Mouse (Mus musculus) heart, adult 2 months (tissue): ENCODE measurements around the gene Rbm5. TPM values are rescaled to one million over a fixed set of nuclear protein-coding genes. Genes with fewer than 3 reads are reported as not detected.

Experiments
- DNase-seq, 2 experiments: peaks; one replicate each; pipeline ENCODE4 v3.0.0; 2021
- H3K27ac ChIP-seq: fragments of 200-600 bp; 2 replicates; pipeline ENCODE4 v1.8.1; 2022
- H3K27me3 ChIP-seq: fragments of 200-500 bp; 2 replicates; pipeline ENCODE4 v1.6.1; 2012; ENCODE audit warnings: mild to moderate bottlenecking, low read length, inconsistent platforms, mixed read lengths; ENCODE audit not compliant: control insufficient read depth, insufficient read depth
- H3K36me3 ChIP-seq: fragments of 200-500 bp; 2 replicates; pipeline ENCODE4 v1.6.1; 2012; ENCODE audit warnings: low read length, inconsistent platforms; ENCODE audit not compliant: control insufficient read depth, insufficient read depth
- H3K4me1 ChIP-seq: fragments of 200-500 bp; 2 replicates; pipeline ENCODE4 v1.6.1; 2011; ENCODE audit warnings: low read length; ENCODE audit not compliant: control insufficient read depth, insufficient read depth
- H3K4me3 ChIP-seq: fragments of 200-600 bp; 2 replicates; pipeline ENCODE4 v1.8.1; 2022
- H3K79me2 ChIP-seq: fragments of 200-500 bp; replicated peaks from 2 replicates; pipeline ENCODE4 v1.6.1; 2012; ENCODE audit warnings: mild to moderate bottlenecking, inconsistent platforms, low read length, moderate library complexity, mixed read lengths; ENCODE audit not compliant: control insufficient read depth, insufficient read depth
- H3K9ac ChIP-seq: fragments of 200-500 bp; 2 replicates; pipeline ENCODE4 v1.6.1; 2012; ENCODE audit warnings: low read depth, mild to moderate bottlenecking, control low read depth, inconsistent platforms, low read length, mixed read lengths
- CTCF ChIP-seq: fragments of 200-600 bp; IDR thresholded peaks from 2 replicates; pipeline ENCODE4 v1.8.1; 2022; ENCODE audit warnings: antibody characterized with exemption, mild to moderate bottlenecking, moderate library complexity
- EP300 ChIP-seq: fragments of 200-500 bp; IDR thresholded peaks from 2 replicates; pipeline ENCODE4 v1.6.1; 2011; ENCODE audit warnings: low read depth, low read length, control low read depth; ENCODE audit not compliant: insufficient read depth
- POLR2A ChIP-seq: fragments of 200-500 bp; IDR thresholded peaks from 2 replicates; pipeline ENCODE4 v1.6.1; 2011; ENCODE audit warnings: mild to moderate bottlenecking, low read depth, low read length, control low read depth; ENCODE audit not compliant: insufficient read depth
- WGBS: fragments of 180-500 bp; shearing (Covaris S2); methylation state at CpG from one replicate; pipeline ENCODE4 v1.1.7; 2018; 5-methylcytosine and 5-hydroxymethylcytosine counted together
- intact Hi-C: fragments of 180-260 bp; cut with DNase I; formaldehyde crosslinking; loops from one replicate; pipeline ENCODE4 v1.15.1; 2025
- polyA plus RNA-seq: library from polyadenylated mRNA; depleted of rRNA; stranded (reverse); fragments of >200 nt; gene quantifications from 2 replicates; pipeline ENCODE4 v1.2.3, GENCODE M21; 2012
- total RNA-seq, 2 experiments: library from RNA; stranded (reverse); gene quantifications; 2 replicates each; pipeline ENCODE4 v1.2.3; 2021

Gene Rbm5
- total and polyA plus RNA-seq, 3 experiments, result 38.9 to 54.6 (median 50.5) TPM

DNA sequence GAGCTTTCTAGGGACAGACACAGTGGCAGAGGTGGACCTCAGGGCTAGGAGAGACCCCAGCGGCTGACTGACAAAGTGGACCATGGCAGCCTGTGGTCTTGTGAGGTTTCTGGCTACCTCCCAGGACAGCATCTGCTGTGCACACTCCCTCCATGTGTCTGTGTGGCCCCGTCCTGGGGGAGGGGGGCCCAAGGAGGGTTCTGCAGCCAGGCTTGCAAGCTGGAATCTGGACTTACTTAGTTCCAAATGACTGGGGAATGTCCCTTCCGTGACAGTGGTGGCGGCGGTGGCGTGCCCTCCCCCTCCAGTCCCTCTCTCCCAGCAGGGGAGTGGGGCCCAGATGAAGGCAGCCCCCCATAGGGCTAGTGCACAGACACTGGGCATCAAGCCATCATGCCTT lies 53.8 kb downstream of the Rbm5 start:
- no peaks in the 10 kb centered on the region for H3K79me2 ChIP-seq
- no peak for TF ChIP-seq EP300
- no peak for TF ChIP-seq POLR2A
- TF ChIP-seq CTCF, result no peak
- H3K36me3 ChIP-seq, result no peaks in the 10 kb centered on the region
- H3K4me1 ChIP-seq, result peaks cover 12% of the 10 kb centered on the region
- no peaks in the 10 kb centered on the region for H3K27me3 ChIP-seq
- 71% methylated on average over 6 of the region's 6 CpGs for WGBS
- H3K27ac ChIP-seq, result no peak overlapping the region
- H3K9ac ChIP-seq, result no peak overlapping the region
- intact Hi-C loops, result no loop called here
- no peak overlapping the region for H3K4me3 ChIP-seq
- no peak for DNase-seq

DNA sequence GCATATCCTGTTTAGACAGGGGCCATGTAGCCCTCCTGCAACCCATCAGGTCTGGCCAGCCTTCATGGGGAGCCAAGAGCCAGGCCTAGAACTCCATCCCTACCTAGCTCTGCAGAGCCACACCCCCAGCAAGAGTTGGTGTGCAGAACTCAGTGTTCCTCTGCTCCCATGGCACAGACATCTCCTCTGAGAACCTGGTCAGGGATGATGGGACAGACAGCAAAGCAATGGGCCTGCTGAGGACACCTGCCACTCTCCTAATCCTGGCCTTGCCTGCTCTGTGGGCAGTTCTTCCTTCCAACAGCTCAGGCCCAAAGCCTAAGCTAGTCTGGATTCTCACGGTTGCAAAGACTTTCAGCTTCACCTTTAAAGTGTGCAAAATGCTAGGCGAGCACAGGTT lies 55.2 kb downstream of the Rbm5 start:
- H3K27ac ChIP-seq, result no peak overlapping the region
- peaks cover 12% of the 10 kb centered on the region for H3K4me1 ChIP-seq
- H3K9ac ChIP-seq, result no peak overlapping the region
- H3K27me3 ChIP-seq, result no peaks in the 10 kb centered on the region
- intact Hi-C loops, result no loop called here
- DNase-seq, result no peak
- TF ChIP-seq EP300 (no peak), POLR2A (no peak), CTCF (no peak)
- no peak overlapping the region for H3K4me3 ChIP-seq
- H3K79me2 ChIP-seq, result no peaks in the 10 kb centered on the region
- H3K36me3 ChIP-seq, result no peaks in the 10 kb centered on the region
- WGBS, result 92% methylated on average over 2 of the region's 2 CpGs

DNA sequence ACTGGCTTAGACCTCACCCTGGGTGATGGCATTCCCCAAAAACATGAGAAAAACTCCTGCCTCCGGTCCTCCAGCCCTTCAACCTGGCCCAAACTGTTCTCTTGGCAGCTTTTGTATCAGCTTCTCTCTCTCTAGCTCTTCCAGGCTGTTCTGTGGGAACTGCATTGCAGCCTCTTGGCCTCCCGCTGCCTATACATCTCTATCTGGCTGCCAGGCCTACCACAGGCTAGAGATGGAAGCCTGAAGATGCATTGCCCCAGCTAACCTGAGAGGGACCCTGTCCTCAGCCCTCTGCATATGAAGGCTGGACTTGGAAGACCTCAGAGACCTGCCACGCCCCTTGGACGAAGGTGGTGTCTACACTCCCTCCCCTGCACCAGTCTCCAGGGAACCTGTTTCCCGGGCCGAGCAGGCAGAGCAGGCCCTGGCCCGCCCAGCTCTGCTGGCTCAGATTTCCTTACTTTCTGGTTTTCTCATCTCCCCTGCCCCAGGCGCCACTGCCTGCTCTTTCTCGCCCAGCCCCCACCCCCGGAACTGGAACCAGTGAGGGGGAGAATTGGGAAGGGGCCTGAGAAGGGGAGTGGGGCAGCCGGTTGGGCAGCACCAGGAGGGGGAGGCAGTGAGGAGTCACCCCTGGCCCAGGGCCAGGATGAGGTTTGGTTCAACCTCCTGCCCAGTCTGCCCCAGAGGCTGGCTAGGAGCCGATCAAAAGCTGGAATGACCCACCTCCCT lies 56.4 kb downstream of the Rbm5 start:
- H3K9ac ChIP-seq, result no peak overlapping the region

DNA sequence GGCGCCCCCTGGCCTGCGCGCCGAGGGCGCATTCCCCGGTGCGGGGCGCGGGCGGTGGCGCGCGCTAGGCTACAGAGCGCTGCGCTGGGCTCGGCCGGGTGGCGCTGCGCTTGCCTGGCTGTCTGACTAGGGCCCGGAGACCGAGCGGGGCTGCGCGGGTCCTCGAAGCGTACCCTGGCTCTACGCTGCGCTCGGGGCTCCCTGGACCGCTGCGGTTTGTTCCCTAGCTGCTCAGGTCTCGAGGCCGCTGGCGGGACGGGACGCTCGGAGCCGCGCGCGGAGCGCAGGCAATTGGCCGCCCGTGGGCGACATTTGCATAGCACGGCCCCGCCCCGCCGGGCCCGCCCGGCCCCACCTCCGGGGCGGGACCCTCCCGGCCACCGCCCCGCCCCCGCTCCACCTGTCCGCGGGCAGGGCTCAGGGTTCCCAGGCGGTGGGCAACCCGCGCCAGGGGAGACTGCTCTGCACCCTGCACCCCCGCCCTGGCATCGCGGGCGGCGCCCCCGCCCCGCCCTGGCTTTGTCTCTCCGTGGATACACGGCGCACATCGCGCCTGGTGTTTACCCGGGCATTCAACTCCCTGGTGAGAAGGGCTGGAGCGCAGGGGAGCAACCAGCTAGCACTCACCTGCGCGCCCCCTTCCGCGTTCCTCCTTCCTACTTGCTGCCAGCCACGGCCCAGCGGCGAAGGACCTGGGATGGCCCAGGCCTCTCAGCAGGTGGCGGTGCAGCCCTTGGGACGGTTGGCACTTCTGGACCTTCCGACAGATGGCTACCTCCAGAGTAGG lies 60.9 kb downstream of the Rbm5 start, which contains the start of gene Sema3f:
Gene Sema3f, minus strand, starts transcription at position 779 of the 787 bp plus-strand sequence.
- Histone ChIP-seq H3K36me3 (no peaks in the 10 kb centered on the region), H3K9ac (peak within 1 kb of the TSS; percentile 83), H3K4me3 (peak within 1 kb of the TSS; percentile 60), H3K79me2 (no peaks in the 10 kb centered on the region), H3K4me1 (peaks cover 8% of the 10 kb centered on the region), H3K27ac (peak within 1 kb of the TSS; percentile 79), H3K27me3 (no peaks in the 10 kb centered on the region)
- 2% methylated on average over 79 of the region's 86 CpGs for WGBS
- intact Hi-C loops, result loop anchor here (2.0 kb wide), 2 partner anchors 25 to 29 kb away; no protein-coding TSS in a partner anchor
- peak; percentile 64 for TF ChIP-seq CTCF
- no peak for TF ChIP-seq EP300
- TF ChIP-seq POLR2A, result peak; percentile 77
- DNase-seq, result peak; percentile 85 to 89

More for the DNA sequence above, 56.4 kb downstream of the Rbm5 start:
- Histone ChIP-seq H3K79me2 (no peaks in the 10 kb centered on the region), H3K27me3 (no peaks in the 10 kb centered on the region), H3K4me1 (peaks cover 12% of the 10 kb centered on the region), H3K4me3 (no peak overlapping the region), H3K27ac (peak overlapping the region; percentile 59), H3K36me3 (no peaks in the 10 kb centered on the region)
- intact Hi-C loops, result no loop called here
- 28% methylated on average over 12 of the region's 12 CpGs for WGBS
- TF ChIP-seq EP300 (no peak), CTCF (peak; percentile 18; the same call in 1 of the 2 replicates), POLR2A (no peak)
- peak; percentile 65 to 66 for DNase-seq

DNA sequence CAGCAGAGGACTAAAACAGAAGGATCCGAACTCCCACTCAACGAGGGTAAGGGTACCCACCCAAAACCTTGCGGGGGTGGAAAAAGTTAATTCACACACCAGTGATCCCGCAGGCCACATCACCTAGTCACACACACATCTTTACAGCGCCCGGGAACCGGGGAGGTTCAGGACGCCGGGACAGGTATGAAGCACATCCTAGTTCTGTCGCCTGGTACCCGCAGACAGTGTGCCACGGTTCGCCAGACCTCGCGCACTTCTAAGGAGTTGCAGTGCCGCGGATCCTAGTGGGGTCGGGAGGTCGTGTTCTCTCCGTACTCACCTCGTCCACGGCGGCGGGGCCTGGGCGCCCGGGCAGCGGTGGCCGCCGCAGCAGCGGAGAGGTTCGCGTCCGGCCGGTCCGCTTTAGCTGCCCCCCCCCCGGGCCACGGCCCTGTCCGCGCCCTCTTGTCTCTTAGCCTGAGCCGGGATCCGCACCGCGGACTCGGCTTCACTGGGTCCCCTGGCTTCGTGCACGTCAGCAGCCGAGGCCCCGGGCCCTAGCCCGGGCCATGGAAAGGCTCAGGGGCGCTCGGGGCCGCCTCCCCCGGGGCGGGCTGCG lies 61.6 kb downstream of the Rbm5 start:
- Histone ChIP-seq H3K4me3 (peak overlapping the region; percentile 60), H3K4me1 (peaks cover 3% of the 10 kb centered on the region), H3K27ac (peak overlapping the region; percentile 79), H3K79me2 (no peaks in the 10 kb centered on the region), H3K36me3 (no peaks in the 10 kb centered on the region), H3K9ac (peak overlapping the region; percentile 83), H3K27me3 (no peaks in the 10 kb centered on the region)
- TF ChIP-seq POLR2A (no peak), EP300 (no peak), CTCF (no peak)
- WGBS, result under 1% methylated on average over 55 of the region's 55 CpGs
- DNase-seq, result peak in 1 of 2 experiments; percentile 55
- intact Hi-C loops, result no loop called here
